Mouse (Mus musculus): ENCODE measurements around the gene Irf1. TPM values are rescaled to one million over a fixed set of nuclear protein-coding genes. Genes with fewer than 3 reads are reported as not detected.

The Irf1 gene
- total and polyA plus RNA-seq, 3 experiments: 17.8 to 64.9 (median 23.6) TPM

GRCm38 (mm10) chr11:53735682-53736245 is 34.0 kb upstream of the Irf1 start (continued):
- peak; percentile 20; the same call in 1 of the 2 replicates for TF ChIP-seq ZC3H11A (IDR thresholded peaks at IDR 0.05; ENCODE audit: low read depth, low read length)
- peak; percentile 62 for TF ChIP-seq TCF12 (IDR thresholded peaks at IDR 0.05; ENCODE audit: low read depth, low read length)
- no peak; the same call in 1 of the 2 replicates for TF ChIP-seq IRF4 (IDR thresholded peaks at IDR 0.05; ENCODE audit: low read depth, low read length)
- TF ChIP-seq POLR2AphosphoS2 (IDR thresholded peaks at IDR 0.05; ENCODE audit: low read depth, low read length): no peak
- TF ChIP-seq JUND (conservative IDR thresholded peaks at IDR 0.05; ENCODE audit: low read depth, low read length): no peak
- no peak; the same call in 1 of the 2 replicates for TF ChIP-seq MAZ (IDR thresholded peaks at IDR 0.05; ENCODE audit: low read depth, low read length)

GRCm38 (mm10) chr11:53736771-53737572 is 32.8 kb upstream of the Irf1 start:
- peak overlapping the region; percentile 40; the same call in 1 of the 2 replicates for H3K9ac ChIP-seq (ENCODE audit: insufficient read depth, low read depth)
- H3K27me3 ChIP-seq (replicated peaks): no peaks in the 10 kb centered on the region
- peaks cover 8 to 35% of the 10 kb centered on the region in 2 experiments for H3K4me1 ChIP-seq (ENCODE audit: control insufficient read depth in 1 of 2, insufficient read depth in 2 of 2)
- in situ Hi-C loops (cut with MboI; ENCODE audit: low pct_ligation_motif_present, low pct_unique_long_range_greater_than_20kb, low sequenced_read_pairs) (loop anchor here (5.0 kb wide), 2 partner anchors 150 to 270 kb away; no protein-coding TSS in a partner anchor), dilution Hi-C loops (cut with MboI; ENCODE audit: extremely low pct_ligation_motif_present, extremely low pct_unique_long_range_greater_than_20kb, low sequenced_read_pairs) (no loop called here)
- no peaks in the 10 kb centered on the region for H3K79me2 ChIP-seq (replicated peaks; ENCODE audit: control insufficient read depth, extremely low read depth, insufficient read depth, poor library complexity, severe bottlenecking)
- no peaks in the 10 kb centered on the region for H3K36me3 ChIP-seq (replicated peaks in 1 of 2; ENCODE audit: control insufficient read depth in 1 of 2, insufficient read depth in 1 of 2, low read length in 1 of 2)
- H3K4me3 ChIP-seq (replicated peaks in 1 of 3; ENCODE audit: low read depth in 2 of 3, low read length in 2 of 3, poor library complexity in 1 of 3): no peak overlapping the region
- DNase-seq (ENCODE audit: extremely low read depth): peak; percentile 99
- H3K9me3 ChIP-seq (replicated peaks; ENCODE audit: low read length): no peaks in the 10 kb centered on the region
- peak overlapping the region; percentile 74 for H3K27ac ChIP-seq (ENCODE audit: insufficient read depth, low read depth)
- peak overlapping the region; percentile 9; the same call in 1 of the 2 replicates for H3K4me2 ChIP-seq (ENCODE audit: insufficient read depth, low read depth, poor library complexity, severe bottlenecking)
- TF ChIP-seq IRF4 (IDR thresholded peaks at IDR 0.05; ENCODE audit: low read depth, low read length) (peak; percentile 86), MAZ (IDR thresholded peaks at IDR 0.05; ENCODE audit: low read depth, low read length) (peak; percentile 58; the same call in 1 of the 2 replicates), SIN3A (IDR thresholded peaks at IDR 0.05; ENCODE audit: low read length) (peak; percentile 86; the same call in 1 of the 2 replicates), CHD2 (IDR thresholded peaks at IDR 0.05; ENCODE audit: low read length) (peak; percentile 21; the same call in 1 of the 2 replicates), BHLHE40 (IDR thresholded peaks at IDR 0.05; ENCODE audit: low read depth, low read length) (peak; percentile 66), ZKSCAN1 (IDR thresholded peaks at IDR 0.05; ENCODE audit: borderline replicate concordance, low read depth, low read length) (no peak), POLR2AphosphoS2 (IDR thresholded peaks at IDR 0.05; ENCODE audit: low read depth, low read length) (no peak), ELF1 (IDR thresholded peaks at IDR 0.05; ENCODE audit: low read depth, low read length) (peak; percentile 58), NELFE (IDR thresholded peaks at IDR 0.05; ENCODE audit: low read depth, low read length) (peak; percentile 74; the same call in 1 of the 2 replicates), USF1 (IDR thresholded peaks at IDR 0.05; ENCODE audit: low read depth, low read length) (no peak), JUN (IDR thresholded peaks at IDR 0.05; ENCODE audit: insufficient read depth, low read depth, low read length) (no peak), JUND (conservative IDR thresholded peaks at IDR 0.05; ENCODE audit: low read depth, low read length) (peak; percentile 71; the same call in 1 of the 2 replicates), EP300 (IDR thresholded peaks at IDR 0.05; ENCODE audit: low read length) (peak; percentile 44; the same call in 1 of the 2 replicates), ZMIZ1 (IDR thresholded peaks at IDR 0.05; ENCODE audit: low read depth, low read length) (no peak), ZNF384 (IDR thresholded peaks at IDR 0.05; ENCODE audit: low read depth, low read length) (peak; percentile 39; the same call in 1 of the 2 replicates), CTCF (conservative IDR thresholded peaks at IDR 0.05 in 1 of 2, IDR thresholded peaks at IDR 0.05 in 1 of 2; ENCODE audit: low read depth in 2 of 2, low read length in 2 of 2) (peak; percentile 80 to 99), UBTF (IDR thresholded peaks at IDR 0.05; ENCODE audit: low read depth, low read length) (no peak; the same call in 1 of the 2 replicates), MYC (IDR thresholded peaks at IDR 0.05; ENCODE audit: low read depth, low read length) (peak; percentile 96), USF2 (conservative IDR thresholded peaks at IDR 0.05; ENCODE audit: low read depth, low read length) (no peak), CHD1 (IDR thresholded peaks at IDR 0.05; ENCODE audit: low read depth, low read length) (no peak), RAD21 (IDR thresholded peaks at IDR 0.05; ENCODE audit: low read depth, low read length) (peak; percentile 84), MAFK (IDR thresholded peaks at IDR 0.05; ENCODE audit: insufficient replicate concordance, low read length) (no peak), MXI1 (IDR thresholded peaks at IDR 0.05; ENCODE audit: low read depth, low read length) (peak; percentile 91), E2F4 (IDR thresholded peaks at IDR 0.05; ENCODE audit: insufficient replicate concordance, low read depth, low read length) (0 out of 2 replicates have a peak, but pooled peaks have one; percentile 68), MEF2A (IDR thresholded peaks at IDR 0.05; ENCODE audit: borderline replicate concordance, low read depth, low read length) (peak; percentile 82), MAX (IDR thresholded peaks at IDR 0.05; ENCODE audit: low read length) (peak; percentile 94), PAX5 (IDR thresholded peaks at IDR 0.05; ENCODE audit: low read length) (no peak), RCOR1 (conservative IDR thresholded peaks at IDR 0.05; ENCODE audit: low read depth, low read length) (no peak; the same call in 1 of the 2 replicates), ZC3H11A (IDR thresholded peaks at IDR 0.05; ENCODE audit: low read depth, low read length) (peak; percentile 82), SMC3 (IDR thresholded peaks at IDR 0.05; ENCODE audit: low read depth, low read length) (peak; percentile 97), POLR2A (IDR thresholded peaks at IDR 0.05; ENCODE audit: low read depth, low read length) (no peak), ETS1 (conservative IDR thresholded peaks at IDR 0.05; ENCODE audit: low read depth, low read length) (peak; percentile 54; the same call in 1 of the 2 replicates)
